Mouse (Mus musculus): ENCODE results near the gene Gapdh. TPM values are rescaled to one million over a fixed set of nuclear protein-coding genes. Genes with fewer than 3 reads are reported as not detected.

Gapdh gene
- total RNA-seq (2021) = over 10,000 TPM in 1 of 2 experiments, 1,000 to 10,000 TPM in 1; 8,476 to 11,435 TPM
- long read RNA-seq, experiment 1, transcript Gapdh-213 (1 exons, 3,289 nt) = minor isoform, 9 of 40 reads
- long read RNA-seq, experiment 1, transcript Gapdh-203 (7 exons, 1,420 nt) = major isoform, 10 of 40 reads
- long read RNA-seq, experiment 1, partial matches to known transcripts = 4 of 40 reads
- long read RNA-seq, experiment 1, other reads (novel, unspliced or antisense) = 16 of 40 reads
- long read RNA-seq, experiment 2, transcript Gapdh-203 (7 exons, 1,420 nt) = major isoform, 16 of 53 reads
- long read RNA-seq, experiment 2, transcript Gapdh-213 (1 exons, 3,289 nt) = minor isoform, 10 of 53 reads
- long read RNA-seq, experiment 2, partial matches to known transcripts = 8 of 53 reads
- long read RNA-seq, experiment 2, other reads (novel, unspliced or antisense) = 19 of 53 reads

DNA sequence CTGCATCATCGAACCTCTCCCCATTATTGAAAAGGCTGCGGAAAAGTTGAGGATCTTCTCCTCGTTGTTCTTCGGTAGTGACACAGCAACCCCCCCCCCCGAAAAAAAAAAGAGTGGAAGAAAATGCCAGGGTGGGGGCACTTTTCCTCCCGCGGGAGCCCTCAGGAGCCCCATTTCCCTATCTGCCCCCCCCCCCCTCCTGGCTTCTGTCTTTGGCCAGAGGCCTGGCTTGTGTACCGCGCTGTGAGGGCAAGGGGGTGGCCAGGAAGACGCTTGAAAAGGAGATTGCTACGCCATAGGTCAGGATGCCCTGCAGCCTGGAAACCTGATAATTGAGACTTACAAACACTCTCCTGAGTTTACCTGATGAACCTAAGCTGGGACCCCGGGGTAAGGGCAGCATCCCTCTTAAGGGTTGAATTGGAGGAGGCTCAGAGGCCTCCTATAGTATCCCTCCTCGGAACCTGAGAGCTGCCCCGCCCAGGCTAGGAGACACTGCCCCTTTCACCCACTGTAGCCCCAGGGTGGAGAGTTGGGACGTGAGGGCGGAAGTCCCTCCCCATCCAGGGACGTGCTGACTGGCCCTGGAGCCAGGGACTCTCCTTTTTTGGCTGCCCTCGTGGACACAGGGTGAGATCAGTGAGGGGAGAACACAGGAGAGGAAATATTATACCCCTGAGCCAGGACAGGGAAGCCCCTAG, at the start of gene Gapdh:
Gene Gapdh (minus strand): TSS at position 417 of the 701 bp plus-strand sequence.
- DNase-seq (ENCODE audit: low spot score) = peak; percentile 95

DNA sequence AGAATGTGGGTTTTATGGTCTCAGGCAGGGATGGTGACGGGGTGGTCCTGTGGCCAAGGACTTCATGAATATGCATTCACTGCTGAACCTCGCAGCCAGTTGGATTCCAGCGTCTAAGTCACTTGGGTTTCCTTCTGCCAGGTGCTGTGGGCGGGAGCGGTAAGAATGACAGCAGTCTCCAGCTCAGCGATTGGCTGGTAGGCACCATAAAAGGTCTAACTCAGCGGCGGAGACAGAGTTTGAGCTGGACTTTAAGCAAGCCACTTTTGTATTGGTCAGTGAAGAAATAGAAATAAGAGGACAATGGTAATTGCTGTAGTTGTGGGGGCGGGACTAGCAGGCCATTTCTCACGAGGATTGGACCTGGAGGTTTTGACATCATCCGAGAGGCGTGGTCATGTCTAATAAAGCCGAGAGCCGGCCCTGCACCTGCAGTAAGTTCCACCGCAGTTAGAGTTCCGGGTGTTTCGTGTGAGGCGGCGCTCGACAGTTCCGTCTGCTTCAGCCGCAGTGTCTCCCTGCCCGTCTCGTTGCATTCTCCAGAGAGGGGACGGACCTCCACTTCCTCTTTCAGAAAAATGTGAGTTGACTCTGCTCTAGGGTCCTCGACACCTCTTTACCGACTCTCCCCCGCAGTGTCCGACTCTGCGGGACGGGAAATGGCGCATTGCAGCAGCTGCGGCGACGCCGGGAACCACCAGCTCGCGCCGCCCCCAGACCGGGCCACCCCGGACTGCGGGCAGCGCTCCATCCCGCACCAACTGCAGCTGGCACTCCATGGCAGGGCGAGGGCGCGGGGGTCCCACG, 49.1 kb upstream of the Gapdh start, which contains the start of gene Vamp1:
Gene Vamp1 (plus strand): TSS at position 404 of the 807 bp plus-strand sequence.
- DNase-seq (ENCODE audit: low spot score) = peak; percentile 96

DNA sequence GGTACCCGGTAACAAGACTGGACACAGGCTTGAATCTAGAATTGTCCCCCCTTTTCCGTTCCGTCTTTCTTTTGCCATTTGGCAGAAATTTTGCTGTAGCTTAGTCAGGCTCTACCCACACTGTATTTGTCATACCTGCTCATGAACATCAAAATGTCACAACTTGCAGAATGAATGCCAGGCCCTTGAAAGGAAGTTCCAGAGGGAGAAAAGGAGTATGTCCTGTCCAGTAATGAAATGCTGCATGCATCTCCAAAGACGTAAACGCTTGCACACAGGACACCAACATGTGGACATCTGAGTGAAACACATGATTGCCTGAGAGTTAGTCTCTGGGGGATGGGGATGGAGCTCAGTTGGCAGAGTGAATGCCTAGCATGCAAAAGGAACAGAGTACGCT, 47.4 kb upstream of the Gapdh start:
- DNase-seq (ENCODE audit: low spot score) = no peak

DNA sequence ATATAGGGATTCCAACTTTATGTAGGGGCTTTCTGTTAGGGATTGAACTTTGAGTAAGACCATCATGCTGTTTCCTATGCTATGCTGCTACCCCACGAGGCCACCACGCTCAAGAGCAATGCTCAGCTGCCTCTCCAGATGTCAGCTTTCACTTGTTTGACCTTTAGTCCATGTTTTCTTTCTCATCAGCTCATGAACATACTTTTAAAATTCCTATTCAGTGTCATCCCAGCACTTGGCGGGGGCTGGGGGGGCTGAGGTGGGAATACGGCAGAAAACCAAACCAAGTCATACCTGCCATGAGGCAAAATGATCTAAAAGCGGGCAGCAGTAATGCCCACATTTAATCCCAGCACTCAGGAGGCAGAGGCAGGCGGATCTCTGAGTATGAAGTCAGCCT, 46.9 kb upstream of the Gapdh start:
- DNase-seq (ENCODE audit: low spot score) = no peak

DNA sequence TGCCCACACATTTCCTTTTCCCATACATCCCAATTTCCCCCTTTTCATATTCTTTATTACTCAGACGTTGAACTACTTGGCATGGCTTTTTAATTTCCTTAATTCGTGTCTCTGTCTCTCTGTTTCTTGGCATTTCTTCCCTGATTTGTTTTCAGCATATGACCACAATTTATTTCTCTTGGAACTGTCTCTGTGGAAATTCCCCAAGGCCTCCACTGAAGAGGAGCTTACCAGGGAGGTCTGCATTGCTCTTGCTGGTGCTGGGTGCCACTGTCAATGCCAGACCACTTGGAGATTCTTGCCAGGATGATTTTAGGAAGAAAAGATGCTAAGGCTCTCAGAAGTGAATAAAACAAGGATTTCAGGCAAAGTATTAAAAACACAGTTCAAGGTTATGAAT, 46.4 kb upstream of the Gapdh start:
- DNase-seq (ENCODE audit: low spot score) = no peak

DNA sequence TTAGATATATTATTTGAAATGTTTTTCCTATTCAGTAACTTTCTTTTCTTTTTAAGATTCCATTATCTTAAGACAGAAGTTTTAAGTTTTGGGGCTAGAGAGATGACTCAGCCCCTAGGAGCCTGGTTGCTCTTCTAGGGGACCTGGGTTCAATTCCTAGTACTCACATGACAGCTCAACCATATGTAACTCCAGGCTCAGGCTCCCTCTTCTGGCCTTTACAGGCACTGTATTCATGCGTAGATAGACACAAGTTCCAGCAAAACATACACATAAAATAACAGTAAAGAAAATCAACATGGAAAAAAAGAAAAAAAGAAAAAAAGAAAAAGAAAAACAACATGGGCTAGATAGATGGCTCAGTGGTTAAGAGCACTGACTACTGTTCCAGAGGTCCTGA, 44.2 kb upstream of the Gapdh start:
- DNase-seq (ENCODE audit: low spot score) = no peak

DNA sequence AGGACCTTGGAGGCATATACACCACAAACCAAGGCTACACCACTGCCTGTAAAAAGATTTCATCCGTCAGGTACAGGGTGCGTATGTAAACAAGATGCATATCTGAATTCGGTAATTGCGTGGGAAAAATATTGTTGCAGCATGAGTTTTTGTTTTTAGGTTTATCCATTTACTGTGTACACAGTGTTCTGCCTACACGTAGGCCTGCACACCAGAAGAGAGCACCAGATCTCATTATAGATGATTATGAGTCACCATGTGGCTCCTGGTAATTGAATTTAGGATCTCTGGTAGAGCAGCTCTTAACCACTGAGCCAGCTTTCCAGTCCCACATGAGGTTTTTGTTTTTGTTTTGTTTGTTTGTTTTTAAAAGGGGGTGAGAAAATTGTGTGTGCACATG, 30.9 kb upstream of the Gapdh start:
- DNase-seq (ENCODE audit: low spot score) = no peak

DNA sequence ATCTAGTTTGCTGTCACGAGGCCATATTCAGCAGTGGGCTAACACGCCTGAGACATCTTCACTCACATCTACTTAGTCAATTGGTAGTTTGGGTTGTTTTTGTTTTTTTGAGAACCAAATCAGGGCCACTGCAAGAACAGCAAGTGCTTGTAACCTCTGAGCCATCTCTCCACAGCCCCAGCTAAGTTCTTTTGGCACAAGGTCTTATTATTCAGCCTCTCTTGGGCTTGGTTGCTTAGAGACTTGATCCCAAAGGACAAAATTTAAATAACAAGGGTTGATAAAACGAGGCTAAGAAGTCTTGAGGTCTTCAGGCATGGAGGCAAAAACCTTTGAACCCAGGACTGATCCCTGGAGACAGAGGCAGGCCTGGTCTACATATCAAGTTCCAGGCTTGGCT, 30.0 kb upstream of the Gapdh start:
- DNase-seq (ENCODE audit: low spot score) = no peak

DNA sequence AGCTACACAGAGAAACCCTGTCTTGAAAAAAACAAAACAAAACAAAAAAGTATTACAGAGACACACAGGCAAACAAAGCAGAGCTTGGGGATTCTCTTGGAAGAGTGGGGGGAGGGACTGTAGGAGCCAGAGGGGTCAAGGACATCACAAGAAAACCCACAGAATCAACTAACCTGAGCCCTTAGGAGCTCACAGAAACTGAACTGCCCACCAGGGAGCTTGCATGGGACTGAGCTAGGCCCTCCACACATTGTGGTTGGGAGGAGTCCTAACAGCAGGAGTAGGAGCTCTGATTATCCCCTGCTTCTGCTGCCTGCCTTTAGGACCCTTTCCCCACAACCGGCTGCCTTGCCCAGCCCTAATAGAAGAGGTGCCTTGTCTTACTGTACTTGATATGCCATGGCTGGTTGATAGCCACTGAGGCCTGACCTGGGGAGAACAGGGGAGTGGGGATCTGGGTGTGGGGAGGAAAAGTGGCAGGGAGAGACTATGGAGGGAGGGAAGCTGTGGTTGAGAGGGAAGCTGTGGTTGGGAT, 29.3 kb upstream of the Gapdh start:
- no peak for DNase-seq (ENCODE audit: low spot score)

DNA sequence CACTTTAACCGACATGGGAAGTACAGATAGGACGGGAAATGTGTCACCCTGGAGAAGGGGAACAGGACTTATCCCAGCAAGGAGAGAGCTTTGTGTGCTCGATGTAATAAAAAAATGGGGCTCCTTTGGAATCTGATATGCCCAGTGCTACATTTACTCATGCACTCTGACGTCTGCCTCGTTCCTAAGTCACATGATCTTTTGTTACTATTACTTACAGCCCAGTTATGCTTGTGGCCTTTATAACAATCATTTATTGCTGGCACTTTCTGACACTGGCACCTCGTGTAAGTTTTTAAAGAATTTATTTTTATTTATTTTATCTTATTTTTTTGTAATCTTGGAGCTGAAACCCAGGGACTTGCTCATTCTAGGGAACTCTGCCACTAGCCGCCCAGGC, 27.1 kb upstream of the Gapdh start:
- DNase-seq (ENCODE audit: low spot score) = no peak

DNA sequence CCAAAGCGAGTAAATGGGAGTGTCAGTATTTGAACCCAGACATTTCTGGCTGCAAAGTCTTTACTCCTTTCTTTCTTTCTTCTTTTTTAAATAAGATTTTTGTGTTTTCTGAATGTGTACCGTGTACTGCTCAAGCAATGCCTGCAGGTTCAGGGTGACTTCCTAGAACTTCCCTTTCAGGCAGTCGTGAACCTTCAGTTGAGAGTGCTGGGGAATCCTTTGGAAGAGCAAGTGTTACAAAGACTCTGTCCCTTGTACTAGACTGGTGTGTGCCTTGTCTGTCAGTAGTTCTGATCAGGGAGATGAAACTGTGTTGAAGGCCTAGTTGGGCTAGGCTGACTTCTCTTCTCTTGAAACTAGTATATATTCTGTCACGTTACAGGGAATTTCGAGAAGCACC, 26.6 kb upstream of the Gapdh start:
- no peak for DNase-seq (ENCODE audit: low spot score)

DNA sequence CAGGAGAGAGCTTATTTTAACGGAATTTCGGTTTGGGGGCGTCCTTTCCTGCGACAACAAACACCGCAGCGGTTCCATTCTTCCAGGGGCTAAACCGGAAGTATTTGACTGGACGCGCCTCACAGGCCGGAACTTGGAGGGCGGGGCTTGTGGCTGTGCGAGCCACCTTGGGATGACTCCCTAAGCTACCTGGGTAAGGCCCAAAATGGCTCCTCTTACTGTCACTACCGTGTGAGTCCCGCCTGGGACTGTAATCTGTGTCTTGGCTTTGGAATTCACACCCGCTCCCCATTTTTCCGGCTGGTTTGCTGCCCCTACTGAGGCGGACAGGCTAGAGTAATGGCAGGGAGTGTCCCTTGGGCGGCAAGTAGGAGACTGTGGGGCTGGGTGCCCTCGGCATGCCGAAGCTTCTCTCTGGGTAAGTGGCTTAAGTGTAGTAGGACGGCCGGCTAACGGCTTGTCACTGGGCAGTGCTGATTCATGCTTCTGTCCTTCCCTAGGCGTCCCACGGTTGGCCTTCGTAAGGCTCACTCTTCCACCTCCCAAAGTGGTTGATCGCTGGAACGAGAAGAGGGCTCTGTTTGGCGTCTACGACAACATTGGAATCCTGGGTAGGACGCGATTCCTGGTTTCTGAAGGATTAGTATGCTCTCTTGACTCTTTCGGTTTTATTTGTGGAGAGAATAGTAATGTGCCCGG, 25.9 kb upstream of the Gapdh start:
- peak; percentile 92 for DNase-seq (ENCODE audit: low spot score)

DNA sequence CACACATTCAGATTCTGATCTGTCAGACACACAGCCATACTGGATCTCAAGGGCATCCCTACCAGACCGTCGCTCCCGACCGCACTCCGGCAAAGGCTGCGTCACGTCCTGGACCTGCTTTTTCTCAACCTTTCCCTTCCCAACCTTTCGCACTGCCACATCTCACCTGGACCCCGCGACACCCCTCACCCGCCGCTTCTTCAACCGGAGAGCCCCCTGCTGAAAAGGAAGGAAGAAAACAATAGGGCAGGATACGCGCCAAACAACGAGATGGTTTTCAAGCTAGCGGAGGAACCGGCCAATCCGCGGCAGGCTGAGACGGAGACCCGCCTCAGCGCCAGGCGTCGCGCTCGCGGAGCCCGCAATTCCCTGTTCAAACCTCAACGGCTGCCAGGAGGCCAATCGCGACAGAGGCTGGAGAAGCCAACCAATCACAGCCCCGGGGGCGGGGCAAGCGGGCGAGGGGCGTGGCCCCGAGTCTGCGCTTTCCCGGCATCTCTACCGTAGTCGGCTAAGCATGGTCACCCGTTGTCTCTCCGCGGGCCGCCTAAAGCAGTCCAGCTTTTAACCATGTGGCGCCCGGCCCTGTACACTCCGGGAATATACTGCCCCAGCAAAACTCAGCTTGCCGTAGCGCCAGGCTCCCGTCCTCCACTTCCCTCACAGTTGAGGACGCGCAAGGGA, 25.2 kb upstream of the Gapdh start, which contains the start of the genes Ncapd2 and Mrpl51:
Gene Ncapd2 (minus strand): TSS at position 370 of the 684 bp plus-strand sequence.
Gene Mrpl51 (plus strand): TSS at position 470 of the 684 bp plus-strand sequence.
- DNase-seq (ENCODE audit: low spot score) = peak; percentile 97

DNA sequence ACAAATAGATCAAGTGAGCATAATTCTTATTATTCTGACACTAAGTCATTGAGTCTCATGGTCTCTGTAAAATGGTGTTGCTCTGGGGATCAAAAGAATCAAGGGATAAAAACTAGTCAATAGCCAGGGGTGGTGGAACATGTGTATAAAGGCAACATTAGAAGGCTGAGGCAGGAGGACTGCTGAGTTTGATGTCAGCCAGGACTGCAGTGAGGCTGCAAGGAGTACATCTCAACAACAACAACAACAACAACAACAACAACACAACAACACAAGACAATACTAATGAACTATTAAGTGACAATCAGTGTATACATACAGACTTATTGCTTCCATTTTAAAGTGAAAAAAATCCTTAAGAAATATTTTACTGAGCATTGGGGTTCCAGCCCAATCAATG, 24.5 kb upstream of the Gapdh start:
- no peak for DNase-seq (ENCODE audit: low spot score)

DNA sequence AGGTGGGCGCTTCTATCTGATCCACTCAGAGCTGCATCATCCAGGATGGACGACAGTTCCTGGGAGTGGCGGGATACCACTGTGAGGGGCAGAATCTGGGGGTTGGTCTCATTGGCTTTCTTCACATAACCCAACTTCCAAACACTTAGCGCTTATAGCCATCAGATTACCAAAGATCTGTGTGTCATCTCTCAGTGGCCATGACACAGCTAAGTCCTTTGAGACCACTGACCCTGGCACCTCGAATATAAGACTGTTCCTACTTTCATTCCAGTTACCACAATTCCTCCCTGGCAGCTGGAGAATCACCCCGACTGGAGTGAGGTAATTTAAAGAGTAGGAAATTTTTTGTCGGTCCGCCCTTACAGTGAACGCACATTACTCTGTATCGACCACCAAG, 19.9 kb upstream of the Gapdh start:
- DNase-seq (ENCODE audit: low spot score) = no peak

DNA sequence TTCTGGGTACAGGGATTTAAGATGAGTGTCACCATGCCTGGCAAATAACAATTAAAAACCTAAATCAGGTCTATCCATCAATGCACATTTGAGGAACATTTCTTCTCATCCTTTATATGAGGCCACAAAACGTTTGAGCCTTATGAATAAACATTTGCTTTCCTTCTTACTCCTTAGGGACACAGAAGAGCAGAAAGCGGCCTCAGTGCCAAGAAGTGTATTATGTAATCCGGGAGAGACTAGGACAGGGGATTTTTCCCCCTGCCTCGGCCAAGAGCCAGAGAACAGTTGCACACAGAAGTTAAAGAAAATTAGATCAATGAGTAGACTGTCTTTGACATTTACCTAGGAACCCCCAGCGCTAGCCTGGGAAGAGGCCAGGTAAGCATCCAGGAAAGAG, 15.9 kb upstream of the Gapdh start:
- no peak for DNase-seq (ENCODE audit: low spot score)

DNA sequence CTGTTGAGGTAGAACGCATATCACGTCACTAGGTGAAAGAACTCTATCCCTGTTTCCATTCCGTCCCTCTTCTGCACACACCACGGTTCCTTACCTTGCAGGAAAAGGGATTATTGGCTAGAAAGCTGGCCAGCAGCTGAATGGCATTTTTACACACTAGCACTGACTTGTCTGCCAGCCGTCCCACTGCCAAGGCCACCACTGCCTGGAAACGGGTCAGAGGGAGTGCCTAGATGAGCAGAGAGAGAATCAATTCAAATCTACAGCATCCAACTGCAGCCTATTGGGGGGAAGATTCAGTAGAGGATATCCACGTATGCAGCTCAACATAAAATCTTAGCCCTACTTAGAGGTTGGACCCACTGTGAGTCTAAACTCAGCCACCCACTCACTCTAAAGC, 13.3 kb upstream of the Gapdh start:
- DNase-seq (ENCODE audit: low spot score) = no peak

DNA sequence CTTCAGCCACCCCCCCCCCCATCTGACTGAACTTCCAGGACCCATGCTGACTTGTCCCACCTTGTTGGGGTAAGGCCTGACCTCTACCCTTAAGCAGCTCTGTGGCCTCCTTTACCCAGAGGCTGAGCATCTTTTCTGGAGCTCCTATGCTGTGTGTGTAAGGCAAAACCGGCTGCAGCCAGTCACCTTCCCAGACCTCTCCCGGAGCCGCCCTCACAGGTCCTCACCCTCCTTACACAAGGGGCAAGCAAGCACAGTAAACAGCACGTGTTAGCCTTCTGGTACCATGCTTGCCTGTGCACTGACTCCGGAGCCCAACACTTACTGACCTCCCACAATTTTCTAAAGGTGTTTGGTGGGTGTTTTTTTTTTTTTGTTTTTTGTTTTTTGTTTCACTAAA, 9.2 kb upstream of the Gapdh start:
- no peak for DNase-seq (ENCODE audit: low spot score)

DNA sequence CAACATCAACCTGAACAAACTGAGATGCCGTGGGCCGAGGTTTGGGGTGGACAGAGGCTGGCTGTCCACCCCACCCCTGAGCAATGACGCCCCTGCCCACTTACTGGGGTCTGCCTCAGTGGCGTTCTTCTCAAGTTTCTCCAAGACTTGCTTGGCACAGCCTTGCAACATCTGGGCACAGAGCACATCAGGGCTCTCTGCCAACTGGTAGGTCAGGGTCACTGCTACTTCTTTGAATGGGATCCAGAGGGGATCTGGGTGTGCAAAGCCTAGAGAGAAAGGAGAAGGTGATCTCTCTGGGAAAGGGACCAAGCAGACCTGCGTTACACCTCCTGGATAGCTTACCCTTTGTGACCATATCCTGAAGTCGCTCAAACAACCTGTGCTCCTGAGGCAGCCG, 7.0 kb upstream of the Gapdh start:
- no peak for DNase-seq (ENCODE audit: low spot score)

DNA sequence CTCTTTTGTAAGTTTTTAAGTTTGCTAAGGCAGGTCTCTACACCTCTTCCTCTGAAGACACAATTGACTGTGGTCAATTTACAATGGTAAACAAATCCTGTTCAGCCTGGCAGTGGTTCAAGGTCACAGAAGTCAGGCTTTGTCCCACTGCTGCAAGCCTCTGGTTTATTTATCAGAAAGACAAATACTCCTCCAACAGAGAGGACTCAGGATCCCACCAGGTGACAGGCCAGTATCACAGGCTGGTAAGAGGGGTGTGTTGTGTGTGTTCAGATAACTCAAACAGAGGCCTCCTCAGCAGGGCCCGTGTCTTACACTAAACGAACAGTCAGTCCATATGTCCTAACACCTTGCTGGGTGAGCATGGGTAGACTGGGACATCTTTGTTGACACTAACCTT, 6.2 kb upstream of the Gapdh start:
- no peak for DNase-seq (ENCODE audit: low spot score)

Data from gastrocnemius, adult 18-20 months (tissue).